Mouse (Mus musculus) layer of hippocampus, adult 9-10 months (tissue): ENCODE results near the gene Aspm.
"Not testable (repeated sequence)": the region's sequence is repeated elsewhere in the genome, so short reads cannot be mapped to it uniquely, and the experiment has no call there.

ENCODE experiments used
- DNase-seq: peaks from one replicate; pipeline ENCODE4 v3.0.0; 2022; ENCODE audit warnings: low spot score

Gene Aspm

GRCm38 (mm10) chr1:139454340-139455225 is at the start of gene Aspm:
Gene Aspm, plus strand, starts transcription at chr1:139454772.
- DNase-seq: peak; percentile 73

- DNase-seq: no peak
These were observed 48.8 kb upstream of the Aspm start for GRCm38 (mm10) chr1:139405766-139406165.

GRCm38 (mm10) chr1:139407701-139408100 is 46.9 kb upstream of the Aspm start:
- no peak for DNase-seq

GRCm38 (mm10) chr1:139412365-139412764 is 42.2 kb upstream of the Aspm start:
- not testable (repeated sequence) for DNase-seq

- no peak for DNase-seq
These were observed 41.1 kb upstream of the Aspm start for GRCm38 (mm10) chr1:139413465-139413864.

- DNase-seq: no peak
These were observed 33.1 kb upstream of the Aspm start for GRCm38 (mm10) chr1:139421521-139421874.

- DNase-seq: peak; percentile 71
These were observed 32.4 kb upstream of the Aspm start, which contains the start of gene Zbtb41 for GRCm38 (mm10) chr1:139421875-139422791. Gene Zbtb41, plus strand, starts transcription at chr1:139422288.

DNA sequence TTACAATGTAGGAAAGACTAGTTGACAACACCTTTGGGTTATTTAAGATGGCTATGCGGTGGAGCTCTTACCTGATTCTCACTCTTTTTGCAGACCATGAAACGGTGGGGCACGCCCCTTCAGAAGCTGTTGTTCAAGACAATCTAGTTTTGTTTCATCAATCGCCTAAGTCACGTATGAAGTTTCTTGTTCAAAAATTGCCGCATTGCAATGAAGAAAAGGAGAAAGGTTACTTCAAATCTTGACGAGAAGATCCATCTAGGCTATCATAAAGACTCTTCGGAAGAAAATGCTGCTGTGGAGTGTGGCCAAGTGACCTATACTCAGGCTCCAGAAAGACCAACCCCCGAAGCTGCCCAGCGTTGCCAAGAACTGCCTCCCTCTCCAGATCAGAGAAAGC is 31.6 kb upstream of the Aspm start:
- DNase-seq: no peak

GRCm38 (mm10) chr1:139423931-139424330 is 30.6 kb upstream of the Aspm start:
- DNase-seq: no peak

- DNase-seq: no peak
These were observed 29.6 kb upstream of the Aspm start for GRCm38 (mm10) chr1:139425006-139425405.

- DNase-seq: no peak
These were observed 16.2 kb upstream of the Aspm start for GRCm38 (mm10) chr1:139438373-139438772.

- not testable (repeated sequence) for DNase-seq
These were observed 11.5 kb upstream of the Aspm start for GRCm38 (mm10) chr1:139443103-139443502.

- DNase-seq: no peak
These were observed 776 bp downstream of the Aspm start for GRCm38 (mm10) chr1:139455226-139455869.

- no peak for DNase-seq
These were observed 6.2 kb downstream of the Aspm start for GRCm38 (mm10) chr1:139460807-139461206.

DNA sequence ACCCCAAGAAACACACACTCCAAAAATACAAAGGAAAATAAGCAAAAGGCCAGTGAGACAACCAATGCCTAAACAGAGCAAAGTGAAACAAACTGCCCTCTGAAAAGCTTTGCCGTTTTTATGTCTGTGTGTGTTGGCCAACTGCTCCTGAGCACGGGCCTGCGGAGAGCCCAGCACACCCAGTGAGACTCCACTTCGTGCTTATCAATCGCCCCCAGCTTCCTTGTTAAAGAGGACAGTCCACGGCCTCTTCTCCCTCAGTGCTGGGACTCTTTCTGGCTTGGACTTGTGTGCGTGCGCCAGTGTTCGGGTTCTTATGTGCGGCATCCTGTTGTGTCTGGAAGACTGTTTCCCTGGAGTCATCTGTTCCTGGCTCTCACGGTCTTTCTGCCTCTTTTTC is 11.4 kb downstream of the Aspm start:
- no peak for DNase-seq

GRCm38 (mm10) chr1:139478898-139479297 is 24.3 kb downstream of the Aspm start:
- no peak for DNase-seq

- no peak for DNase-seq
These were observed 25.7 kb downstream of the Aspm start for GRCm38 (mm10) chr1:139480246-139480645.

- DNase-seq: no peak
These were observed 26.6 kb downstream of the Aspm start for GRCm38 (mm10) chr1:139481146-139481545.

DNA sequence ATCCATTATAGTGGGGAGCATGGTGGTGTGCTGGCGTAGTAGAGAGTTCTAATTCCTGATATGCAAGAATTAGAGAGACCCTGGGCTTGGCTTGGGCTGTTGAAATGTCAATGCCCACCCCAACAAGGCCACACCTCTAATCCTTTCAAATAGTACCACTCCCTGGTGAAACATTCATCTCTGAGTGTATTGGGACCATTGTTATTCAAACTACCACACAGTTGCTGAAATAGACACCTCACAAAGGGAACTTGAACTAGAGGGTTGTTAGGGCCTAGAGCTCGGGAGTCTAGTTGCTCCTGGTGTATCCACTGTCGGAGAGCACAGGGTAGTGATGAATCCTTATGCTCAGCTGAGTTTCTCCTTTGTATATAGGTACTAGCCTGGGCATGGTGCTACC is 40.1 kb downstream of the Aspm start:
- no peak for DNase-seq

DNA sequence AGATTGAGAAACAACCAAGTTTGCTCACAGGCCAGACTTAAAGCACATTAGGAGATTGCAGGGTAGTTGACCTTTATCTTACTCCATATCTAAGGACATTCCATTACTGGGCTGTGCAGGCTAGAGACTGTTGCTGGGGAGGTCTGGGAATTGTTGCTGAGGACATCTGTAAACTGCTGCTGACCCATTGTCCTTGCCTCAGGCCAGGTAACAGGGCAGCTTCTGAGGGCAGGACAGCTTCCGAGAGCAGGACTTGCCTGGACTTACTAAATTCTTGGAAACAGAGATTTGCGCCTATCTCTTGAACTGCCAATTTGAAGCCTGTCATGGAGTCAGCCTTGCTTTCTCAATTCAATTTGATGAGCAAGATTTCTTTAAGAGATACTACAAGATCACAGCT is 40.8 kb downstream of the Aspm start:
- no peak for DNase-seq

DNA sequence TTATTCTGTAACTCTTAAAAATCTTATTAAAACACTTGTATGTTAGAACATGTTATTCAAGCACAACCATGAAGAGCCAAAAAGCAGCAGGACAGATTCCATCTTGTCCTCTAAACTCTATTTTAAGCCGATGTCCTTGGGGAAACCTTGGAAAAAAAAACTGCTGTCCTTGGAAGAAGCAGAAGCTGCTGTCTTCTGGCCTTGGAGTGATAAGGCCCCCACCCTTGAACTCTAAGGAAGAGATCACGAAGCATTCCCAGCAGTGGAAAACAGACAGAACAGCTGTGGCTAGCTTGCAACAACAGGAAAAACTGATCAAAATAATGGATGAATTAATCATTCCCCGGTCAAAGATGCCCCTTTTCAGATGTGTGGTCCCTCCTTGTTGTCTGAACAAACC is 41.6 kb downstream of the Aspm start:
- DNase-seq: no peak

DNA sequence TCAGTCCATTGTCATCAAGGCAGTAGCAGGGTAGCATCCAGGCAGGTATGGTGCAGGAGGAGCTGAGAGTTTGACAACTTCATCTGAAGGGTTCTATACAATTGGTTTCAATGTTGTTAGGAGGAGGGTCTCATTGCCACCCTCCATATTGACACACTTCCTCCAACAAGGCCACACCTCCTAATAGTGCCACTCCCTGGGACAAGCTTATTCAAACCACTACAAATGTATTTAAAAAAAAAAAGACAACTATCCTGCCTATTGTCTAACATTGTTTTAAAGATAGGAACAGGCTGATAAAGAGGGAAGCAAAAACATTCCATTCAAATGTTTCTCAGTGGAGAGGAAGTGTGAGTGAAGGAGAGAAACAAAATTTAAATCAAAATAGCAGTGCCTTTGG is 45.2 kb downstream of the Aspm start:
- no peak for DNase-seq
